Mouse (Mus musculus): ENCODE results near the gene Nav1. TPM values are rescaled to one million over a fixed set of nuclear protein-coding genes. Genes with fewer than 3 reads are reported as not detected.
"Not testable (repeated sequence)": the region's sequence is repeated elsewhere in the genome, so short reads cannot be mapped to it uniquely, and the experiment has no call there.

Nav1 gene
- total RNA-seq, 2 experiments from 2014 or later, result 11.3 to 17.1 TPM

DNA sequence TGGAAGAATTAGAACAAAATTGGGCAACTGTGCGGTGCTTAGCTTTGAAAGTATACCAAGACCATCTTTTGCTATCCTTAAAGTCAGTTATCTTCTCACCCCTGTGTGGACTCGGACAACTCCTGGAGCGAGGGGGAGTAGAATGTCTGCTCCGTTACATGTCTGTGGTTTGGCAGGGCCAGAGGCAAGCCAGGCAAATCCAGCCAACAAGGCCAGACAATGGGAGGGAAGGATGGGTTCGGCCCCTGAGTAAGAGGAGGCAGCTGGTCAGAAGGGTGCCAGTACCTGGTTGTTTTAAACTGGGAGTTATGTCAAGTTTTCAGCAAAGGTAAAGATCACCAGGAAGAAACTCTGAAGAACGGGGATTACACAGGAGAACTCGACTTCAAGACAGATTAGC is 121.9 kb downstream of the Nav1 start:
- no peak for DNase-seq

DNA sequence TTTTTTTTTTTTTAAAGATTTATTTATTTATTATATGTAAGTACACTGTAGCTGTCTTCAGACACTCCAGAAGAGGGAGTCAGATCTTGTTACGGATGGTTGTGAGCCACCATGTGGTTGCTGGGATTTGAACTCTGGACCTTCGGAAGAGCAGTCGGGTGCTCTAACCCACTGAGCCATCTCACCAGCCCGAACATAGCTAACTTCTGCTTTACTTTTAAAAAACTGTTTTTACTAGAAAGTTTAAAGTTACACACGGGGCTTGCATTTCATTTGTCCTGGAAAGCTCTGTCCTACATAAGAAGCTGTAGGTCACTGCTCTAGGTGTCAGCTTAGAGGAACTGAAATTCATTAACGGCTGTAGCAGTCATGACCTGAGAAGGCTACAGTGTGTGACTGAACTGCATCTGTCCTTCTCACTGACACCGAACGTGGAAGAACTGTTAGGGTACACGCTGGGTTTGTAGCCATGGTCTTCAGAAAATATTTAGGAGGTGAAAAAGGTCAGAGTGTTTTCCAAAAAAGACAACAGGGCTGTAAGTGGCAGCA is 122.5 kb downstream of the Nav1 start:
- DNase-seq, result not testable (repeated sequence)

DNA sequence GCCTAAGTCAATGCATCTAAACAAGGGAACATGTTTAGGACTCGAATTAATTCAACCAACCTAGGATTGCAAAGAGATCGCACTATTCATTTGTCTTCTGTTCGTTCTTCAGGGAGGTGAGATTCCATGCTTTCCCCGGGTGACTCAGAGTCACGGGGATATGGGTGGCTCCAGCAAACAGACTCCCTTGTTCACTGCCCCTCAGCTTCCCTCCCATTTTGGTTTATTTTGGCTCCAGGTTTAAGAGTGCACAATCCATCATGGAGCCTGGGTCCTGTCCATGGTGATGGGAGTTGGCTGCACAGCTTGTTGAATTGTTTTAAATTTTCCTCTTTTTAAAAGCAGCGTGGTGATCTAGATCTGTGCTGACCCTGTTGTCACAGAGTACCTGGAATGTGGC is 123.1 kb downstream of the Nav1 start:
- no peak for DNase-seq

DNA sequence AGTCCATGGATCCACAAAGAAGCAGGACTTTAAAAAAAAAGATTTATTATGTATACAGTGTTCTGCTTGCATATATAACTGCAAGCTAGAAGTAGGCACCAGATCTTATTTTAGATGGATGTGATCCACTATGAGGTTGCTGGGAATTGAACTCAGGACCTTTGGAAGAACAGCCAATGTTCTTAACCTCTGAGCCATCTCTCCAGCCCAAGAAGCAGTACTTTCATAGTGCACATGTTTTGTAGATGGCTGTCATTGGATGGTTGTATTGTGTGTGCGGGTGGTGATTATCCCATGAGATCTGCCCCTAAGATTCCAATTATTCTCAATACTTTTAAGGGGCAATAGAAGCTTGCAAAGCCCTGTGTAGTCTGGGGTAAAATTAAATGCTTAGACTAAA is 124.4 kb downstream of the Nav1 start:
- DNase-seq, result no peak

DNA sequence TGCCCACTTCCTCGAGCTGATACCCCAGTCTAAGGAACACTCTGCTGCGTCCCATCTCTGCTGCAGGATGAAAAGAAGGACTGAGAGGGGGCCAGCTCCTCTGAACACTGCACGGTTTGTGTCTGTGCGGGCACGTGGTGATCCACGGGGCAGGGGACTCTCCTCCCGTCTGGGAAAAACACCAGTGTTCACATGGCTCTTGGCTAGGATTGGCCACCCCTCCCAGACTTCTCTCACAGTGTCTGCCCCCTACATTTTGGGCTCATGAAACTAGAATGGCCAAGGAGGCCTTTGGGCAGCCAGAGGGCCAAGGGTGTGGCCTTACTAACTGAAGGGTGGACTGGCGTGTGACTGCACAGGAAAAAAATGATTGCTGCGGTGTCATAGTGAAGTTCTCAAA is 125.4 kb downstream of the Nav1 start:
- no peak for DNase-seq

DNA sequence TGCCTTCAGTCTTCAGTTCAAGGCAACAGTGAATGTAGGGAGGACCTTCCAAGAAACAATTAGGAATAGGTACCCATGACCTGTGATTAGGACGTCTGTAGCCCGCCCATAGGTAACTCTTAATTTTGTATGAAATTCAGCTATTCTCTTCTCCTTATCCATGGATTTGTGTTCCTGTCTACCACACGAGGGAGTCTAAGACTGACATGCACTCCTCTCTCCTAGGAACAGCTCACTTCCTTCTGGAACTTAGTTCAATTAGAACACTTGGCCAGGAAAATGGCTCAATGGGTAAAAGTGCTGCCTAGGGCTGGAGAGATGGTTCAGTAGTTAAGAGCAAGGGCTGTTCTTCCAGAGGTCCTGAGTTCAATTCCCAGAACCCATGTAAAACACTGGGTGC is 126.3 kb downstream of the Nav1 start:
- DNase-seq, result no peak

DNA sequence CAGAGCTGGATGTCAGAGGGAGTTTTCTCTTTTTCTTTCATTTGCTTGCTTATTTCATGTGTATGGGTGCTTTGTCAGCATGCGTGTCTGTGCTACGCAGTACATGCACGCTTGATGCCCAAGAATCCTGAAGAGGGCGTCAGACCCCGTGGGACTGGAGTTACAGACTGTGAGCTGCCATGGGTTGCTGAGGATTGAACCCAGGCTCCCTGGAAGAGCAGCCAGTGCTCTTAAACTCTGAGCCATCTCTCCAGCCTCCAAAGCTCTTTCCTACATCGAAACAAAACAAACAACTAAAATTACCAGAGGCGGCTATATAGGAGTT is 131.6 kb downstream of the Nav1 start:
- no peak for DNase-seq

DNA sequence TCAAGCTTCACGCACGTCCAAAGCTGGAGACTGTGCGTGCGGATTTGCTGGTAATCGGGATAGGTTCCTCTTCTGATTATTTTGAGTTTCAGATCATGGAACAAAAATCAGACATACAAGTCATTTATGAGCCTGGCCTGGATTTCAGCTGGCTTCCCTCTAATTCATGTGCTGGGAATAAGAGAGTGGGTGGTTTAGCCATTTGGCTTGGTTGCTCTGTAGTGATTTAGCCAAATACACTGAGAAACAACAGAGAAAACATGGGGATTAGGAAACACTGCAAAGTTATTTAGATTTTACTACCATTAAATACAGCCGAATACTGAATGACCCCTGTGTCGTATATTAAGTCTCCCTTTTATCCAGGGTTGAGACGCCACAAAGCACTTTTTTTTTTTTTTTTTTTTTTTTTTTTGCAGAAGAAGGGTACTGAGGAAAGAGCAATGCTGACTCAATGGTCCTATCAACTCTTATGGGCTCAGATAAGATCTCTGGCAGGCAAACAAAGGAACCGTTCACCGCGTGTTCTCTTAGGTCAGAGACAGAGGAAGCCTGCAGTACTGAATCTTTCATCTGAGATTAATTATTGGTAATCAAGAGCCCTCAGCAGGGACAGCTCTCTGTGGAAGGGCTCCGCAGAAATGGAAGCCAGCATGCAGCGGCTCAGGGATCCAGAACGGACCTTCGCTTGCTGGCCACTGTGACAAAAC is 132.1 kb downstream of the Nav1 start:
- DNase-seq, result peak; percentile 31 to 35

DNA sequence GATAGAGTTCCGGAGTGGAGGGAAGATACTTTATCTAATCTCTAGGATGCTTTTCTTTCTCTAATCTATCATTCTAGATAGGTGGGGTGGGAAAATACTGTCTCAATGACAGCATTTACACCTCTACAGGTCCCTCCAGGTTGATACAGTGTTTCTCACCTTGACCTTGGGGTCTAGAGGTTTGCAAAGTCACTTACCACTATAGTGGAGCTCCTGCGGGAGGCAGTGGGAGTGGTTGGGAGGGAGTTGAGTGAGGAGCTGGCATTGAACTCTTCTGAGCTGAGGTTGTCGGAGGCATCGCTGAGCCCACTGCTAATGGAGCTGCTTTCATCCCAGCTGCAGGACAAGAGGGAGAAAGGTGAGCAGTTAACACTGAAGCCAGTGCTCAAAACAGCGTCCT is 134.6 kb downstream of the Nav1 start:
- no peak for DNase-seq

DNA sequence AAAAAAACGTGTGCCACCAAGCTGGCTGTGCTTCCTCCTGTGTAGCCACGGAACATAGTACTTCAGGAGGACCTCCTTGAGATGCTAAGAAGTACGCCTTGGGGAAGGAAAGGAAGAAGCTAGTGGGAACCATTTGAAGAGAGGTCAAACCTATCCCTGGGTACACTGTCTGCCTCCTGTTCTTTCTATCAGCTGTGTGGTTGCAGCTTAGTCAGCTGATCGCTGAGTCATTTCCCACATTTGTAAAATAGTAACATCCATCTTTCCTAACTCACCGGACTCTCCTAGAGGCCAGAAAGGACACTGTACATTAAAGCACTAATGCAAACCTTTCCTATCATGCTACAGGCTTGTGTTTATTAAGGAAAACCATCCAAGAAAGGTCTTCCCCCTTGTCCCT is 135.4 kb downstream of the Nav1 start:
- DNase-seq, result no peak

DNA sequence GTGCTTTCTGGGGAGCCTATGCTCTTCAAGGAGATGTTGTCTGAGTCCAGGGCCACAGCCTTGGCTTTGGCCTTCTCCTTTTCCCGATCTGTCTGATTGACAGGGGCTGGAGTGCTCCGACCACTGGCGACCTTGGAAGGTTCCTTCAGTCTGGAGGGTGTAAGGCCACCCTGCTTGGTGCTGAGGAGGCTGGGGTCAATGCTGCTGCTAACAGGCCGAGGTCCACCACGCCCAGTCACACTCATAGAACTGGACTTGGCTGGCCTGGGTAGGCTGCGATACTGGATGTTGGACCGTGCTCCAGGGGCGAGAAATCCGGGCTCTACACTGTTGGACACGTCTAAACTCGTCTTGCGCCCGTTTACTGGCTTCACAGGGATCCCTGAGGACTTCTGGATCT is 136.5 kb downstream of the Nav1 start:
- peak; percentile 30 to 47 for DNase-seq

DNA sequence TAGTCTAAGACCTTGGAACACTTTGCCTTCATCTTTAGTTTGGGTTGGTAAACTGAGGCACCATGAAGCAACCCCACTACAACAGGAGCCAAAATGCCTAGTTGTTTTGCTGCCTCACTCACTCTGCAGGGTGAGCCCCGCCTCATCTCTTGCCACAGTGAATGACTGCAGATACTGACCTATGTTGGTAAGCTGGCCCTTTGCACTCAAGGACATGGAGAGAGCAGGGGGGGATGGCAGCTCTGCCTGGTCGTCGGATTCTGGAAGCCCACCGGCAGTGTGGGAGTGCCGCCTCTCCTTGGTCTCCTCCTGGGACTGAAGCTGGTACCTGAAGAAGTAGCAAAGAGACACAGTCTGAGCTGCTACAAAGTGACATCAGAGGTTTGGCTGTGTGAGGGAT is 139.6 kb downstream of the Nav1 start:
- DNase-seq, result no peak

DNA sequence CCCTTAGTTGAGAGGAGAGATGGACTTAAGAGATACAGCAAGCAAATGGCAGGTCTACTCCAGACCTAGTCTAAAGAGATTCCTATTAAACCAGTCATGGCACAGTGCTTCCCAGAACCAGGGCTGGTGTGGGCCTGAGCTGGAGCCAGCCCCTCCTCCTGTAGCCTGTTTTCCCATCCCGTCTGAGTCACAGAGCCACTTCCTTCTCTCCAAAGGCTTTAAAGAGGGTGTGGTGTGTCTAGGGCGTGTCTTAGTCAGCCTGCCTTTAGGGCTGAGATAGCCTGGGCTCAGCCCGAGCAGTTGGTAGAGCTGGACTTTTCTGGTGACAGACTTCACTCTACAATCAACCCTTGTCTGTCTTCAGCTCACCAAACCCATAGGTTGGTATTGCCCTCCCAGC is 140.2 kb downstream of the Nav1 start:
- peak in 1 of 2 experiments; percentile 40 for DNase-seq

DNA sequence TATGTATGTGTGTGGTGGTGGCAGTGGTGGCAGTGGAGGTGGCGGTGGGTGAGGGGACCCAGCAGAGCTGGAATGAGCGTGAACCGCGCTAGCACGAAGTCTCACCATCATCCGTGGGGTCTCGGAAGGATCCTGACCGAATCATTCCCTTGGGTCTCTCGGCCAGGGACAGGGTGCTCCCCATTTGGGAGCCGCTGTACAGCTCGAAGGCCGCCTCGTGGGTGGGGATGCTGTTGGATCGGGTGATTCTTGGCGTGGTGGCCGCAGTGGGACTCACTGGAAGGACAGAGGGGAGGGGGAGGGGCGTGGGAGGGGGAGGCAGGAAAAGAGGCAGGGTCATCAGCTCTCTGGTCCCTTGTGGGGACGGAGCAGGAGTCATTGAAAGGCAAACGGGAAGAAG is 141.4 kb downstream of the Nav1 start:
- no peak for DNase-seq

DNA sequence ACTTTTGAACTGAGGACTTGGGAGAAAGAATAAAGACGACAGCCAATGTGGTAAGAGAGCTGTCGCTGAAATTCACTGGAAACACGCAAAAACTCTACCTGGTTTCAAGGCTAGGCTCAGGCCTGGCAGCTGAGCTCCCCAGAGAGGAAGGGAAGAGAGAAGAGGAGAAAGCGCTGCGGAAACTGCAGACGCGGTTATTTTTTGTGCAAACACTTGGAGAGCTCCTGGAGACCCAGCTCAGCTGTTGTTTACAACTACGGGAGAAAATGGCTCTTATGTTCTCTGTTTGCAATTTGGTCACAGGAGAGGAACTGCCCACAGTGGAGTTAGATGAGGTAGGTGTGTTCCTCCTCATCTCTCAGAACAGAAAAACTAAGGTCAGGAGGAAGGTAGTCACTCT is 144.4 kb downstream of the Nav1 start:
- DNase-seq, result no peak

DNA sequence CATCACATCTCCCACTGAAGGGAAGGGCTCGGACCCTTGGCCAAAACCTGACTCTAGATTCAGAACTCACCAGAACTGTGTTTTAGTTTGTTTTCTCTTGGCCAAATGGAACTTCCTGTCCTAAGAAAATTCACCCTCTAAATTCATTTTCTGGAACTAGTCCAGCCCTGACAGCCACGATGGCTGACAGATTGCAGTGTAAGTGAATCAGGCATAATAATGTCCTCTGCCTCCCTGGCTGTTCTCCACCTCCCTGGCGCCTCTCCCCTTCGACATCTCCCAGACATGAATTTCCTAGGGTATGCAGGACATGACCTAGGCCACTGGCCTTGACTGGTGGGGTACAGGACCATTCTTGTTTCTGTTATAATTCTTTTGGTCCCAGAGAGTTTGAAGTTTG is 144.8 kb downstream of the Nav1 start:
- peak in 1 of 2 experiments; percentile 23 for DNase-seq

DNA sequence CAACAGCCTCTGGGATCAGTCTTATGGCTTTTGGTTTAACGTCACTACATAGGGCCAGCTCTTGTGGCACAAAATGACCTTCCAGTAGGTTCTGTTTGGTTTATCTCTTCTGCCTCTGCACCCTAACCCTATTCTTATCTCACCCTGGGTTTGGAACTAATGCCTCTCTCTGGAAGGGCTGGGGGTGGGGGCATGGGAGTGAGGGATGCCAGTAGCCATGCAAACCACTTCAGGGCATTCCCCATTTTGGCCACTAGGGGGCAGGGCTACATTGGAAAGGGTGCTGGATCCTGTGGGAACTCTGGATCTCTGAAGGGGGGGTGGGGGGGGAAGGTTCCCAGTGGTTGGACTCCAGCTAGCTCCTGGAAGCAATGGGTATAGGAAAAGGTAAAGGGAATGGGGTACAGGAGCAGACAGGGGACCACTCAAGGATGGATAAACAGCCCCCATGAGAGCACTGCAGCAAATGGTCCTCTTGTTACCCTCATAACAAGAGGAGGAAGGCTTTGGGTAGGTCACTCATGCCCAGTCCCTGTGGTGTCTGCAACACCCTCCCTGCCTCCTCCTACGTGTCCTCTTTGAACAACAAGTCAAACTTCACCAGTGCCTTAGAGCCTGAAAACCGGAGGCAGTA is 145.9 kb downstream of the Nav1 start:
- peak; percentile 75 to 81 for DNase-seq

DNA sequence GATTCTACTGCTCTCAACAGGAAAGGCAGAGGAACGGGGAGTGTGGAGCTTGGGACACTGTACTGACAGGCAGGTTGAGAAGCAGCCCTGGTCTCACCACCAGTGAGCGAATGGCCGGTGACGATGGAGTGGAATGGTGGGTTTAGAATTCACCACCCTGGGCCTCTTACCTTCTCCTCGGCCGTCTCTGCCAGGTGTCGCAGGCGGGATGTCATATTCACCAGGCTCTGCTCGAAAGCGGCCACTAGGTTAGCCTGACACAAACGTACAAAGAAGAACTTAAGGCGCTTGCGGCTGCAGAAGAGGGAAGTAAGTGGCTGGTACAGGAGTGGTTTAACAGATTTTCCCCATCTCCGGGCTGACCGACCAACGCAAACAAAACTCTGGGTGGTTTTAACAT is 146.6 kb downstream of the Nav1 start:
- no peak for DNase-seq

DNA sequence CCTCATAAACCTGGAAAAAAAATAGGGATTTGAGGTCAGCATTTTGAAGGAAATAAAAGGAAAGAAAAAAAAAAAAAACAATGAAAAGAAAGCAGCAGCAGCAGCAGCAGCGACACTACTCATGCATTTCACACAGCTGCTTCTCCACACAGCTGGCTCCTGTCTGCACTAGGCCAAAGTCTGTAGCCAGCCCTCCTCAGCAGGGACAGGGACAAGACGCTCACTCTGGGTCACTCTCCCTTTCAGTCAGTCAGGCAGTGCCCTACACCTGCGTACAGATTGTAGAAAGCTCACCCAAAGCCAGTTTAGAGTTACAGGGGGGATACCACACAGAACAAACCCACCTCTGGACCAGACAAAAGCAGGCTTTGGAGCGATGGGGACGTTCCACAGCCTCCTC is 149.2 kb downstream of the Nav1 start:
- no peak for DNase-seq

DNA sequence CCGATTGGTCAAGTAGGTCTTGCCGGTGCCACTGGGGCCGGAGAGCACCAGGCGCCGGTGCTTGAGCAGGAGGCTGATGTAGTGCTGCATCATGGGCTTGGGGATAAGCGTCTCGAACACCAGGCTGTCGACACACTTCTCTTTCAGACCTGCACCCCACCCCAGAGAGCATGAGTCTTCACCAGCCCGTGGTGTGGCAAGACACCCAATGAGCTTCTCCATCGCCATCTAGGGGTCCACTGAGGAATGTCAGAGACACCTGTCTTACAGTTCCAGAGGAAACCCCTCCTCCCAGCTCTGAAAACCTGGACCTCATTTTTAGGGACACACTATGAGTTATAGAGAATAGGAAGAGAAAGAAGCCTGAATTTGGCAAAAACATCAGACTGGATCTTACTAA is 154.8 kb downstream of the Nav1 start:
- DNase-seq, result peak in 1 of 2 experiments; percentile 30

DNA sequence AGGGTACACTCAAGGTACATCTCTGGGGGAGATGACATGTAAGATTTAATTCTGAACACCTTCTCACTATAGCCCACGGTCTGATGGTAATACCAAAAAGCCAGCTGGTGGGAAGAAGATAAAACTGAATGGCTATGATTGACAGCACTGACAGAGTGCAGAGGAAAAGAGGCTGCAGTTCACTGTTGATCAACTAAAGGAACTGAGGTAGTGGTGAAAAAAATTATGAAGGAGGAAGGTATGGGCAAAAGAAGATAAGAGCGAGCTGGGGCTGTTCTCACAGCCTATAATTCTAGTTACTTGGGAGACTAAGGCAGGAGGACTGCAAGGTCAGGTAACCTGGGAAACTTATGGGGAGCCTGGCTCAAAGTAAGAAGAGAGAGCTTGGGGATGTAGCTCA is 155.7 kb downstream of the Nav1 start:
- DNase-seq, result no peak

DNA sequence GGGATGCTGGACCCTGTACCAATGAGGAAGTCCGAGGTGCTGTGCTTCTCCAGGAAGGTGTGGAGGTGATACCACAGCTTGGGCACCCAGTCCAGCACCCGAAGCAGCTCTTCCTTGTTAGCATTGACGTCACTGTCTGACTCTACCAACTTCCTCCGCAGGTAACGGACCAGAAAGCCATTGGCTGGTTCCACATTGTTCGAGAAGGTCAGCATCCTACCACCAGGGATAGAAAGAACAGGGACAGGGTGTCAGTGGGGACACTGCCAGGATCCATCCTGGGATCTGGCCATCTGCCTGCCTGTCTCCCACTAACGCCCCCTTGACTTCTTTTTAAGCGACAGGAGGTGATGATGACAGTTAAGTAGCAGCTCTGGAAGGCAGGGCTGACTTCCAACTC is 157.2 kb downstream of the Nav1 start:
- no peak for DNase-seq

DNA sequence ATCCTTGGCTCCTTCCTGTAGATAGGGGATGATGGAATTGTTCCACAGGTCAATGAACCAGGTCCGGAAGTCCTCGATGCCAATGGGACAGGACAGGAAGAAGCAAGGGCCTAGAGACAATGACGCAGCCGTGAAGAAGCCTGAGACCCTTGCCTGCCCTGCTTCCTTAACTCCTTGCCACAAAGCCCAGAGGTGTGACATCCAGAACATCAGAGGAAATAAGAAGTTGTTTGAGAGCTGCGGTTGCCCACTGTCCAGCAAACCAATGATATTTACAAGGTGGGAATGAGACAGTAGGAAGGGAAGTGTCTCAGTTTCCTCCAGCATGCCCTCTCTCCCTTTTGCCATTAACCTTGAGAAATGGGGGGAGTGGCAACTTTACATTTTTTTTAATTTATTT is 158.2 kb downstream of the Nav1 start:
- DNase-seq, result no peak

DNA sequence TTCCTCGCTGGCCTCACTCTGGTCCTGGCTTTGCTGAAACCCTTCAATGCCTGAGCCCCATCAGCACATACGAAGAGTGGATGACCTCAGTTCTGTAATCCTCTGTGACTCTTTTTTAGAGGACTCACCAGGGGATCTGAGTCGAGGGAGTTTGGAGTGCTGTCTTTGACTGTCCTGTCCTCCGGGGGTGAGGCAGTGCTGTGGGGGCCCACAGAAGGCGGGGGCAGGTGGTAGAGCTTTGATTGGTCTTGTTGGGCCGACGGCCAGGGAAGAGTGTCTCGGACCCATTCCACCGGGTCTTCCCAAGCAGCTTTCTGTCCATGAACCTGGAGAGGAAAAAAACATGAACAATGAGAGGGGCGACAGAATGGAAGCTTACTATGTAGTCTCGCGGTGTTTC is 163.6 kb downstream of the Nav1 start:
- no peak for DNase-seq

Data from adrenal gland, postnatal 36 days (tissue).